Mouse (Mus musculus): ENCODE measurements around the gene Mrnip.

DNA sequence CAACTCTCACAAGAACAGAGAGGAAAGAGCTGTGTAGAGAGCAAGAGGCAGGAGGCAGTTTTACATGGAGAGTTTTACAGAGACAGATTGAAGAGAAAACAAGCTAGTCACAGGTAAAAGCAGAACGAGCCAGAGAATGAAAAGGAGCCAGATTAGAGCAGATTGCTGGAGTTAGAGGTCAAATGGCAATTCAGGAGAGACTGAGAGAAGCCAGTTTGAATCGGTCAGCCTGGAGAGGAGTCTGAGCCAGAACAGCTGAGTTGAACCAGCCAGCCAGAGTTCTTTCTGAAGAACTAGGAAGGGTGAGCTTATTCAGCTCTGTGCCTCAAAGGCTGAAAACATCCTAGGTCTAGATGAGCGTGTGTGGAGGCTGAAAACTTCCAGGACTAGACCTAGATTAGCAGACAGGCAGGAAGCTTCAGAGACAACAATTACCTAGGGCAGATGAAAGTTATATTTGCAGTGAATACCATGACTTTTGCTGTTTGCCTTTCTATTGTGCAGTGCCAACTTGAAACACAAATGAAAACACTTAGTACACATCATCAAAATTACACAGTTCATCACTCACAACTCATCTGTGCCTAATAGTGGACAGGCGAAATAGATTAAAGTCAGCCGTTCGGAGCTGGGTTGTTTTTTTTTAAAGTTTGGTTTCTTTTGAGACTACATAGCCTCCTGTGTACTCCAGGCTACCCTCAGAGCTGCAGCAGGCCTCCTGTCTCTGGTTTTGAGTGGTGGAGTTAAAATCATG is 6.4 kb downstream of the Mrnip start:
- TF ChIP-seq CTCF (conservative IDR thresholded peaks at IDR 0.05; ENCODE audit: insufficient read depth, insufficient read length, low read depth, low read length) (no peak), POLR2A (IDR thresholded peaks at IDR 0.05; ENCODE audit: low read depth, low read length) (no peak)
